Mouse (Mus musculus) right cerebral cortex, postnatal 4 days (tissue): ENCODE measurements at regions not wholly inside any gene's neighbourhood (a gene's known extent, or its start where the extent isn't known, plus 50 kb on each side); places are given as distances from the start of the nearest gene placed in this dataset.
"Not testable (repeated sequence)": the region's sequence is repeated elsewhere in the genome, so short reads cannot be mapped to it uniquely, and the experiment has no call there.

Experiments used
- DNase-seq: peaks from one replicate; pipeline ENCODE4 v3.0.0-alpha.2; 2022

GRCm38 (mm10) chr6:47679946-47680345, 84.8 kb upstream of the Ezh2 start:
- not testable (repeated sequence) for DNase-seq

GRCm38 (mm10) chr6:47672741-47673140, 77.6 kb upstream of the Ezh2 start:
- DNase-seq: peak; percentile 47

- DNase-seq: not testable (repeated sequence)
Measured at GRCm38 (mm10) chr6:47652880-47653279, 57.7 kb upstream of the Ezh2 start.

GRCm38 (mm10) chr6:47651385-47651718, 56.2 kb upstream of the Ezh2 start:
- not testable (repeated sequence) for DNase-seq

GRCm38 (mm10) chr6:47650463-47651384, 55.6 kb upstream of the Ezh2 start:
- DNase-seq: peak; percentile 99

- DNase-seq: peak; percentile 10
Measured at GRCm38 (mm10) chr6:47649961-47650360, 54.8 kb upstream of the Ezh2 start.

- DNase-seq: peak; percentile 10
Measured at GRCm38 (mm10) chr6:47649451-47649931, 54.4 kb upstream of the Ezh2 start.

GRCm38 (mm10) chr6:47648899-47649298, 53.8 kb upstream of the Ezh2 start:
- peak; percentile 3 for DNase-seq

GRCm38 (mm10) chr6:47648316-47648715, 53.2 kb upstream of the Ezh2 start:
- DNase-seq: peak; percentile 3

GRCm38 (mm10) chr6:47647876-47648275, 52.7 kb upstream of the Ezh2 start:
- DNase-seq: peak; percentile 9

- DNase-seq: peak; percentile 3
Measured at GRCm38 (mm10) chr6:47646731-47647567, 51.8 kb upstream of the Ezh2 start.

- no peak for DNase-seq
Measured at GRCm38 (mm10) chr6:47646022-47646421, 50.9 kb upstream of the Ezh2 start.
